Mouse (Mus musculus) CH12.LX (cell line): ENCODE measurements at regions not wholly inside any gene's neighbourhood (a gene's known extent, or its start where the extent isn't known, plus 50 kb on each side); places are given as distances from the start of the nearest gene placed in this dataset.

Source experiments
- BHLHE40 ChIP-seq: IDR thresholded peaks from 2 replicates; pipeline ENCODE4 v1.6.1; 2011; ENCODE audit warnings: mild to moderate bottlenecking, low read depth, low read length, improper control_type of control experiment
- CTCF ChIP-seq, 2 experiments: IDR thresholded peaks in 1 of 2; conservative IDR thresholded peaks in 1 of 2; 2 replicates each; pipeline ENCODE4 v1.5.1; 2011 to 2012; ENCODE audit warnings: low read depth in 2 of 2, low read length in 2 of 2, improper control_type of control experiment in 1 of 2, inconsistent platforms in 1 of 2, mild to moderate bottlenecking in 1 of 2, moderate library complexity in 1 of 2
- EP300 ChIP-seq: IDR thresholded peaks from 2 replicates; pipeline ENCODE4 v1.6.1; 2011; ENCODE audit warnings: low read length, improper control_type of control experiment
- MEF2A ChIP-seq: IDR thresholded peaks from 2 replicates; pipeline ENCODE4 v1.6.1; 2014; ENCODE audit warnings: low read depth, mild to moderate bottlenecking, inconsistent platforms, low read length, improper control_type of control experiment, borderline replicate concordance
- POLR2A ChIP-seq: IDR thresholded peaks from 2 replicates; pipeline ENCODE4 v1.6.1; 2011; ENCODE audit warnings: low read depth, mild to moderate bottlenecking, improper control_type of control experiment, low read length

DNA sequence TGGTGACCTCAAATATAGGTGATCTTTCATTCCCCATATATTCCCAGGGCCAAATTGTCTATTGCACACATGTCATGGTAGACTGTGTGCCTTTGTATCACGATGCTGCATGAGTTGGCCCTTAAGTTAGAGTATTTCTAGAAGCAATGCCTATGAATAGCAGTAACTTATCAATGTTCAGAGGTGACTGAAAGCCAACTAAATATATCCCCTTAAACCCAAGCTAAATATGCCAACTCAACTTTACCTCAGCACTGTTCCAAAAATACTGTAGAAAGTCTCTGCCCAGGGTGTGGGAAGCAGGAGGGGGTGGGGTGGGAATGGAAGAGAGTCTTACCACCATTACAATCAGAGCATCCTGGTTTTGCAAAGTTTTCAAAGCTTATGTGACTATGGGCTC is 144.6 kb upstream of the Serp2 start:
- TF ChIP-seq CTCF (conservative IDR thresholded peaks at IDR 0.05 in 1 of 2, IDR thresholded peaks at IDR 0.05 in 1 of 2; ENCODE audit: low read depth in 2 of 2, low read length in 2 of 2) (no peak), BHLHE40 (no peak), POLR2A (no peak), MEF2A (no peak), EP300 (no peak)
